In the genomic region with DNA sequence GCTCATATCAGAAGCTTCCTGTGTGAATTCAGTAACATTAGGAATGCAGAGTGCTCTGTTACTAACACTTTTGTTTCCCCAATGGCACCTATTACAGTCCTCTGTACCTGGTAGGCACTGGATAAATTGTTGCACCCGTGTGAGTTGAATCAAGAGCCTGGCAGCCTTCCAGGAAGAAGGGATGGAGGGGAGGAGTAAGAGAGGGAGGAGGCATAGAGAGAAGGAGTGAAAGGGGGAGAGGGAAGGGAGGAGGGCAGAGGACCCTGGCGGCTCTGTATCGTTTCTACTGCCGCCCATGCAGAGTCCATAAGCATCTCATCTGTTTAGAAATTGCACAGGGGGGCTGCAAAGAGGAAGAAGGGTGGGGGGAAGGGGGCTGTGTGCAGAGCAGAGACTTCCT, we compare ENCODE assay signal across 12 mouse cellular contexts.
DNase-seq lines count a peak whose midpoint lies in the region; ATAC-seq lines count a peak whose summit lies in the region.
"Had no signal": no experiment of that assay in that cellular context is flagged by ENCODE, and none has a peak within 500 bp of the region (broad histone marks: within the 10 kb centered on the region; RNA-seq: fewer than 3 reads in every experiment).

No protein-coding gene starts in this region.

- 0 out of 2 replicates have a peak overlapping the region, but pooled peaks have one; percentile 16 for H3K9ac ChIP-seq in heart, embryonic 11.5 days (ENCODE audit: low read depth, low read length)
- H3K9ac ChIP-seq in midbrain, embryonic 16.5 days (ENCODE audit: low read depth, low read length): no peak overlapping the region
- no peak overlapping the region for H3K9ac ChIP-seq in intestine, embryonic 16.5 days (ENCODE audit: low read depth, low read length)
- H3K9ac ChIP-seq in neural tube, embryonic 14.5 days (replicated peaks; ENCODE audit: low read depth, low read length): no peak overlapping the region

- peaks cover 10% of the 10 kb centered on the region; the same call in 1 of the 2 replicates for H3K4me1 ChIP-seq in heart, embryonic 11.5 days (ENCODE audit: control insufficient read depth, insufficient read depth, low read length)
- H3K4me1 ChIP-seq in midbrain, embryonic 10.5 days: peaks cover 16% of the 10 kb centered on the region
- peaks cover 14% of the 10 kb centered on the region for H3K4me1 ChIP-seq in midbrain, embryonic 16.5 days (ENCODE audit: control insufficient read depth, insufficient read depth, low read length)
- H3K4me1 ChIP-seq in intestine, embryonic 16.5 days (ENCODE audit: control insufficient read depth, insufficient read depth, low read length): peaks cover 5% of the 10 kb centered on the region; the same call in 1 of the 2 replicates
- peaks cover 12% of the 10 kb centered on the region for H3K4me1 ChIP-seq in neural tube, embryonic 14.5 days (ENCODE audit: control insufficient read depth, insufficient read depth, low read length)

- no peaks in the 10 kb centered on the region for H3K9me3 ChIP-seq in heart, embryonic 11.5 days (replicated peaks; ENCODE audit: control insufficient read depth, low read length)
- H3K9me3 ChIP-seq in midbrain, embryonic 10.5 days (replicated peaks): no peaks in the 10 kb centered on the region
- no peaks in the 10 kb centered on the region for H3K9me3 ChIP-seq in midbrain, embryonic 16.5 days (replicated peaks; ENCODE audit: control insufficient read depth, low read length, poor library complexity, severe bottlenecking)
- H3K9me3 ChIP-seq in intestine, embryonic 16.5 days (ENCODE audit: control insufficient read depth, low read length): no peaks in the 10 kb centered on the region
- H3K9me3 ChIP-seq in neural tube, embryonic 14.5 days (ENCODE audit: control insufficient read depth, low read length): no peaks in the 10 kb centered on the region

- intact Hi-C loops in heart, postnatal 36 days (cut with DNase I): no loop called here

- H3K27ac ChIP-seq in heart, embryonic 11.5 days (ENCODE audit: low read depth, low read length): 0 out of 2 replicates have a peak overlapping the region, but pooled peaks have one; percentile 22
- peak overlapping the region; percentile 52; the same call in 1 of the 2 replicates for H3K27ac ChIP-seq in midbrain, embryonic 10.5 days (replicated peaks)
- no peak overlapping the region for H3K27ac ChIP-seq in midbrain, embryonic 16.5 days (ENCODE audit: low read length)
- H3K27ac ChIP-seq in intestine, embryonic 16.5 days (ENCODE audit: low read length): 0 out of 2 replicates have a peak overlapping the region, but pooled peaks have one; percentile 36
- peak overlapping the region; percentile 68 for H3K27ac ChIP-seq in neural tube, embryonic 14.5 days (ENCODE audit: low read depth, low read length)

- no peak for DNase-seq in heart, postnatal 4 days
- no peak for DNase-seq in midbrain, embryonic 10.5 days (ENCODE audit: low spot score)
- no peak for DNase-seq in frontal cortex, postnatal 25 days (ENCODE audit: low spot score in 2 of 2)
- no peak for DNase-seq in heart, postnatal 36 days
- DNase-seq: adrenal gland, adult 8-10 months; cerebellum, adult 11-12 months; heart, adult 11 months; left cerebral cortex, postnatal 4 days had no signal

- 20% methylated on average over 4 of the region's 4 CpGs for WGBS in heart, embryonic 11.5 days (ENCODE audit: insufficient replicate concordance)
- 55% methylated on average over 4 of the region's 4 CpGs for whole genome bisulfite sequencing in midbrain, embryonic 10.5 days
- 22% methylated on average over 4 of the region's 4 CpGs for WGBS in midbrain, embryonic 16.5 days
- 13% methylated on average over 4 of the region's 4 CpGs for WGBS in intestine, embryonic 16.5 days
- 9% methylated on average over 4 of the region's 4 CpGs for WGBS in neural tube, embryonic 14.5 days

- H3K36me3 ChIP-seq in heart, embryonic 11.5 days (ENCODE audit: control insufficient read depth, insufficient read depth, low read length): no peaks in the 10 kb centered on the region
- no peaks in the 10 kb centered on the region for H3K36me3 ChIP-seq in midbrain, embryonic 10.5 days
- H3K36me3 ChIP-seq in midbrain, embryonic 16.5 days (ENCODE audit: control insufficient read depth, insufficient read depth, low read length): no peaks in the 10 kb centered on the region
- H3K36me3 ChIP-seq in intestine, embryonic 16.5 days (ENCODE audit: control insufficient read depth, insufficient read depth, low read length): no peaks in the 10 kb centered on the region
- no peaks in the 10 kb centered on the region for H3K36me3 ChIP-seq in neural tube, embryonic 14.5 days (ENCODE audit: control insufficient read depth, insufficient read depth, low read length)

- ATAC-seq in heart, embryonic 11.5 days (replicated peaks; ENCODE audit: insufficient number of reproducible peaks, low FRiP score, low TSS enrichment): no peak
- ATAC-seq in midbrain, embryonic 16.5 days: no peak
- ATAC-seq in intestine, embryonic 16.5 days: no peak
- ATAC-seq in neural tube, embryonic 14.5 days (ENCODE audit: low read depth): peak; percentile 84

- peak overlapping the region; percentile 6; the same call in 1 of the 2 replicates for H3K4me2 ChIP-seq in heart, embryonic 11.5 days
- H3K4me2 ChIP-seq in midbrain, embryonic 16.5 days (ENCODE audit: low read length): no peak overlapping the region
- H3K4me2 ChIP-seq in intestine, embryonic 16.5 days (ENCODE audit: low read depth, low read length): no peak overlapping the region
- no peak overlapping the region for H3K4me2 ChIP-seq in neural tube, embryonic 14.5 days (ENCODE audit: low read depth, low read length)

- H3K4me3 ChIP-seq in heart, embryonic 11.5 days (ENCODE audit: low read depth, low read length): no peak overlapping the region
- no peak overlapping the region for H3K4me3 ChIP-seq in midbrain, embryonic 10.5 days
- no peak overlapping the region for H3K4me3 ChIP-seq in midbrain, embryonic 16.5 days (ENCODE audit: low read depth, low read length)
- no peak overlapping the region for H3K4me3 ChIP-seq in intestine, embryonic 16.5 days (ENCODE audit: low read length)
- H3K4me3 ChIP-seq in neural tube, embryonic 14.5 days (ENCODE audit: low read depth, low read length): no peak overlapping the region

- no peaks in the 10 kb centered on the region for H3K27me3 ChIP-seq in heart, embryonic 11.5 days (ENCODE audit: control insufficient read depth, insufficient read depth, low read length)
- no peaks in the 10 kb centered on the region for H3K27me3 ChIP-seq in midbrain, embryonic 10.5 days (ENCODE audit: low read depth, poor library complexity, severe bottlenecking)
- H3K27me3 ChIP-seq in midbrain, embryonic 16.5 days (ENCODE audit: control insufficient read depth, insufficient read depth, low read depth, low read length): no peaks in the 10 kb centered on the region
- no peaks in the 10 kb centered on the region for H3K27me3 ChIP-seq in intestine, embryonic 16.5 days (replicated peaks; ENCODE audit: control insufficient read depth, insufficient read depth, low read length)
- no peaks in the 10 kb centered on the region for H3K27me3 ChIP-seq in neural tube, embryonic 14.5 days (ENCODE audit: control insufficient read depth, insufficient read depth, low read length)
